Mouse (Mus musculus) bone marrow, adult 2 months (tissue): Measurements from ENCODE around the gene Atn1.

ENCODE experiments used
- CTCF ChIP-seq: fragments of 200-500 bp; IDR thresholded peaks from 2 replicates; pipeline ENCODE4 v1.5.1; 2011; ENCODE audit warnings: low read length, control low read depth; ENCODE audit not compliant: control insufficient read depth, insufficient read depth
- POLR2A ChIP-seq: fragments of 200-500 bp; IDR thresholded peaks from 2 replicates; pipeline ENCODE4 v1.6.1; 2011; ENCODE audit warnings: low read depth, mild to moderate bottlenecking, control low read depth, low read length, borderline replicate concordance; ENCODE audit not compliant: control insufficient read depth

DNA sequence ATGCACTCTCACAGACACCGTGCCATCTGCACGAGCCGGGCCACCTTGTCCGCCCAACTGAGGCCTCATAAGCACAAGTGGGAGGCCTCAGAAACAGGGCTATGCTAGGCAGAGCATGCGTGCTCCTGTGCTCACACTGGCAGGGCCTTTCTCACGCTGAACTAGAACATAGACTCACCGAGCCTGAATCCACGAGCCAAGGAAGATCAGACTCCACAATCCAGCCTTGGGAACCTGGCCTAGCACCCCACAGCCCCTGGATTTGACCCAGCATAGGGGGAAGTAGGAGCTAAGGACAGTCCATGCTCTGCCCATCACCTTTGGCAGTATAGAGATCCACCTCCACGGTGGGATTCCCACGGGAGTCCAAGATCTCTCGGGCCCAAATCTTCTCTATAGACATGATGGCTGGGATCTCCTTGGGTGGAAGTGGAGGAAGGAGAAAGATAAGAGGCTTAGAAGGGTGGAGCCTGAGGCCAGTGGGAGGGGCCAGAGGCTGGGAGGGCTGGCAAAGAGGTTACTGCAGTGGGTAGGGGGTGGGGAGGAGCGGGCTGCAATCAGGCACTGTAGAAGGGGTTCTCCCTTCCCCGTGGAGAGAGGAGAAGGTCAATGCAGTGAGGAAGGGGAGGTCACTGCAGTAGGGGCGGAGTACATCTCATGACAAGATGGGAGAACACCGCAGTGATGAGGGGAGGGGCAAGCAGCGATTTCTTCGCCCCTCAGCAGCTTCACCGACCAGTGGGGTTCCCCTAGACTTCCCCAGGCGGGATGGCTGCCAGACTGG, 11.8 kb upstream of the Atn1 start:
- no peak for TF ChIP-seq CTCF
- no peak for TF ChIP-seq POLR2A
